Mouse (Mus musculus) C2C12 (cell line): ENCODE results near the gene Gm37240.

ENCODE experiments used
- CTCF ChIP-seq: IDR thresholded peaks from one replicate; pipeline ENCODE4 v1.5.1; 2011; ENCODE audit not compliant: control insufficient read depth, insufficient read depth, insufficient read length
- FOSL1 ChIP-seq: IDR thresholded peaks from one replicate; pipeline ENCODE4 v1.8.0; 2011; ENCODE audit warnings: mild to moderate bottlenecking, low read length; ENCODE audit not compliant: poor library complexity, insufficient read depth, severe bottlenecking
- MAX ChIP-seq: IDR thresholded peaks from one replicate; pipeline ENCODE4 v1.6.1; 2011; ENCODE audit warnings: mild to moderate bottlenecking, control low read depth
- USF1 ChIP-seq: IDR thresholded peaks from one replicate; pipeline ENCODE4 v1.6.1; 2011; ENCODE audit warnings: low read depth, mild to moderate bottlenecking, control low read depth, moderate library complexity

GRCm38 (mm10) chr3:85748863-85749262 is 138.5 kb downstream of the Gm37240 start:
- TF ChIP-seq CTCF = no peak
- TF ChIP-seq MAX = no peak
- TF ChIP-seq FOSL1 = no peak
- TF ChIP-seq USF1 = no peak
